Mouse (Mus musculus) neutrophil, adult 83 days (primary cell): ENCODE data around the gene Olfr320. TPM values are rescaled to one million over a fixed set of nuclear protein-coding genes. Genes with fewer than 3 reads are reported as not detected.

ENCODE experiments used
- total RNA-seq, 2 experiments: library from RNA; stranded (reverse); gene quantifications; one replicate each; pipeline ENCODE4 v1.2.4; 2023

The Olfr320 gene
- not detected for total RNA-seq

GRCm38 (mm10) chr11:58680799-58681198 is at the start of gene Olfr320:
Gene Olfr320, plus strand, starts transcription at chr11:58681099.

GRCm38 (mm10) chr11:58640272-58640867 is 40.5 kb upstream of the Olfr320 start, which contains the start of gene Trim58:
Gene Trim58, plus strand, starts transcription at chr11:58640465.

GRCm38 (mm10) chr11:58658596-58658995 is 22.3 kb upstream of the Olfr320 start, which contains the start of gene Olfr322:
Gene Olfr322, plus strand, starts transcription at chr11:58658782.

GRCm38 (mm10) chr11:58698862-58699261 is 18.0 kb downstream of the Olfr320 start, which contains the start of gene Olfr319:
Gene Olfr319, plus strand, starts transcription at chr11:58699162.

GRCm38 (mm10) chr11:58723914-58724313 is 43.0 kb downstream of the Olfr320 start, which contains the start of gene Olfr318:
Gene Olfr318, minus strand, starts transcription at chr11:58724014.

Other genes with a start within 250 kb of the Olfr320 start
- not detected for gene Gm12253, start 248.5 kb upstream of the Olfr320 start, total RNA-seq
- gene Lypd9, start 228.2 kb upstream of the Olfr320 start, total RNA-seq, result not detected
- not detected for gene Olfr30, start 218.8 kb upstream of the Olfr320 start, total RNA-seq
- gene Olfr332, start 188.5 kb upstream of the Olfr320 start, total RNA-seq, result not detected
- not detected for gene Olfr331, start 178.5 kb upstream of the Olfr320 start, total RNA-seq
- gene Olfr330, start 146.3 kb upstream of the Olfr320 start, total RNA-seq, result not detected
- not detected for gene Olfr329-ps, start 134.7 kb upstream of the Olfr320 start, total RNA-seq
- gene Olfr328, start 125.5 kb upstream of the Olfr320 start, total RNA-seq, result under 1 TPM in 1 of 2 experiments, not detected in 1; 0.15 TPM
- gene Olfr224, start 110.5 kb upstream of the Olfr320 start, total RNA-seq, result not detected
- not detected for gene Olfr325, start 103.4 kb upstream of the Olfr320 start, total RNA-seq
- gene Olfr324, start 86.0 kb upstream of the Olfr320 start, total RNA-seq, result not detected
- not detected for gene 2210407C18Rik, start 65.0 kb upstream of the Olfr320 start, total RNA-seq
- gene Olfr323, start 50.6 kb upstream of the Olfr320 start, total RNA-seq, result not detected
- gene Trim58, start 40.6 kb upstream of the Olfr320 start, total RNA-seq, result 1 to 10 TPM; 1.4 to 2.2 TPM
- under 1 TPM in 1 of 2 experiments, not detected in 1; 0.11 TPM for gene Olfr322, start 22.3 kb upstream of the Olfr320 start, total RNA-seq
- gene Olfr319, start 18.1 kb downstream of the Olfr320 start, total RNA-seq, result not detected
- under 1 TPM; 0.15 TPM for gene Olfr318, start 42.9 kb downstream of the Olfr320 start, total RNA-seq
- not detected for gene Olfr317, start 58.1 kb downstream of the Olfr320 start, total RNA-seq
- not detected for gene Olfr316, start 71.6 kb downstream of the Olfr320 start, total RNA-seq
- not detected for gene Olfr315, start 92.1 kb downstream of the Olfr320 start, total RNA-seq
- gene Olfr314, start 101.9 kb downstream of the Olfr320 start, total RNA-seq, result not detected
- not detected for gene Fam183b, start 120.9 kb downstream of the Olfr320 start, total RNA-seq
- gene Olfr313, start 133.9 kb downstream of the Olfr320 start, total RNA-seq, result not detected
- gene Olfr312, start 148.1 kb downstream of the Olfr320 start, total RNA-seq, result not detected
- not detected for gene Olfr311, start 158.2 kb downstream of the Olfr320 start, total RNA-seq
- gene Gm12258, start 166.1 kb downstream of the Olfr320 start, total RNA-seq, result 1 to 10 TPM; 1.4 to 2.1 TPM
- gene 2810021J22Rik, start 186.1 kb downstream of the Olfr320 start, total RNA-seq, result 1 to 10 TPM; 2.7 to 4.3 TPM
- 1 to 10 TPM; 5.1 to 5.8 TPM for gene Zfp39, start 223.1 kb downstream of the Olfr320 start, total RNA-seq
- gene Btnl10, start 236.8 kb downstream of the Olfr320 start, total RNA-seq, result 10 to 100 TPM; 11.5 to 17.4 TPM